Mouse (Mus musculus) mesoderm, embryonic 11.5 days (tissue): ENCODE data around the gene Ptpn6.
A peak's percentile ranks its signal among the peaks of the same experiment; 100 is the strongest.

Experiments
- DNase-seq: peaks from one replicate; pipeline ENCODE4 v3.0.0-alpha.2; 2012; ENCODE audit warnings: low read depth, low spot score

Ptpn6 gene

DNA sequence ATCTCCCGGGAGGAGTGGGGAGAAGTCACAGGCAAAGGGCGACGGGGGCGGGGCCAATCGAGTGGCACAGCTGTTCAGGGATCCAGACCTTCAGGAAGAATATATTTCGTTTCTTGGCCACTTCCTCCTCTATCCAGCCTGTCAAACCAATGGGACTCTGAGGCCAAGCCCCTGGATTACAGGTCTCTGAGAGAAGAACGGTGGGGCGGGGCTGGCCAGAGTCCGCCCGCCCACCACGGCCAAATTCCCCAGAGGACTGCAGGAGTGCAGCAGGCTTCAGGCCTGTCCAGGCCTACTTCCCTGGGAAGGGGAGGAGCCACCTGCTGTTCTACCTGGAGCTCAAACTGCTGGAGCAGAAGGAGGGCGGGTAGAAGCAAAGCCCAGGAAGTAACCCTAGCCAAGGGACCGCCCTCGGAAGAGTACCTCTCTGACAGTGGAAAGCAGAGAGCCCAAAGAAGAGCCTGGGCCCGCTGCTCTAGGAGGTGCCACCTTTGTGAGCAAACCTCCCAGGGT is at the start of gene Ptpn6:
Gene Ptpn6 (minus strand): TSS at position 204 of the 513 bp plus-strand sequence.
- peak; percentile 42 for DNase-seq

DNA sequence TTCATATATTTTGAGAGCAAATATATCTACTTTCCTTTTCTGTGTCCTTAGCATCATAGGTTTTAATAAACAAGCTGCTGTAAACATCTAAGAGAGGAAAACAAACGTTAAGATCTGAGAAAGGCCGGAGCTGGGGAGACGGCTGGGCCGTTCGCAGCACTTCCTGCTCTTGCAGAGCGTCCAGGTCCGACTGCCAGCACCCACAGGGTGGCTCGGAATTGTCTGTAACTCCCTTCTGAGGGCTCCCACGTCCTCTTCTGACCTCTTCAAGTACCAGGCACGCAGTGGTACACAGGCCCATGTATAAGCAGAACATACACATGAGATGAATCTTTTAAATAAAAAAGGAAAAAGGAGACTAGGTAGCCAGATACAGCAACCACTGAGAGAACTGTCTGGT is 49.2 kb upstream of the Ptpn6 start:
- no peak for DNase-seq

DNA sequence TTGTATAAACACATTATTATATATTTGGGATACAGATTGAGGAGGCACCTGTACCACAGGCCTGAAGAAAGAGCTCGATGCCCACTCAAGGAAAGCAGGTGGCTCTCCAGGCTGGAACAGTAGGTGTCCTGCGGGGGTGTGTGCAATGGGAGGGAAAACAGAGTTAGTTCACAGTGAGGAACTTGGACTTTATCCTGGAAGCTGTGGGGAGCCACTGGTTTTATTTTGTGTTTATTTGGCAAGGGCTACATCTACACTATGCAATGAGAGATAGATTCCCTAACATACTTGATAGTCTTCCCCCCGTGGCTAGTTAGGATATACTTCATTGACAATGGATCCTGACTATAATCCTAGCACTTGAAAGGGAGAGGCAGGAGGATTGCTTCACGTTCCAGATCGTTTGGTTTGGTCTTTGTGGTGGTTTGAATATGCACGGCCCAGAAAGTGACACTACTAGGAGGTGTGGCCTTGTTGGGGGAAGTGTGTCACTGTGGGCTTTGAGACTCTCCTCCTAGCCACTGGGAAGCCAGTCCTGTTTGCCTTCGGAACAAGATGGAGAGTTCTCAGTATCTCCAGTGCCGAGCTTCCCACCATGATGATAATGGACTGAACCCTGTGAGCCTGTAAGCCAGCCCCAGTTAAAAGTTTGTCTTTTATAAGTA is 48.4 kb upstream of the Ptpn6 start:
- no peak for DNase-seq

DNA sequence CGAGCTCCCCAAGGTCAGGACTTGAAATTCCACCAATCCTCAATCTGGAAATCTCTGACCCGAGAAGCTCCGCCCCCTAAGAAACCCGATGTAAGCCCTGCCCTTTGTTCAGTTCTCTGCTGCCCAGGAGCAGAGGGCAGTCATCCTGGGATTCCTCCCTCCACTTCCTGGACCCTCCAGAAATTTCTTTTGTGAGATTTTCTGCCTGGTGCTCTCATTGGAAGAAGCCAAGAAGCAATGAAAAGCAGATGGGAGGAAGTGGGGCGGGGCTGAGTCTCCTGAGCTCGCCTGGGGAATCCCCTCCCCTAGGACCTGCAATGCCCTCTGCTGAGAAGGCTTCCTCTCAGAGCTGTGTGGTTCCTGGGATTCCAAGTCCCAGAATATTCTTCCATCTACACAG is 43.9 kb upstream of the Ptpn6 start:
- DNase-seq: peak; percentile 48

DNA sequence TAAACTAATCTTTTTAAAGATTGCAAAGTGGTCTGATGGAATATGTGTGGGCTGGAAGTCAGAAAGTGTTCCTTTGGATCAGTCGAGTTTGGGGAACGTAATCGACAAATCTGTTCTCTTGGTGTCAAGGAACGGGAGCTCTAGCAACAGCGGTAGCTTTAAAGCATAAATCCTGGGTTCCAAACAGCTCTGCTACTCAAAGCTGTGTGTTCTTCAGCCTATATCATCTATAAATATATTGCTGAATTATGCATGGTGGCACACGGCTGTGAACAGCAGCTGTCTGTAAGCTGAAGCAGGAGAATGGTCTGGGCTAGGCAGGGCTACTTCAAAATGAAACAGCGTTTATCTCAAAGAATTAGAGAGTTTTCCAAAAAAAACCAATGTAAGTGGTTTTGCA is 42.4 kb upstream of the Ptpn6 start:
- no peak for DNase-seq

DNA sequence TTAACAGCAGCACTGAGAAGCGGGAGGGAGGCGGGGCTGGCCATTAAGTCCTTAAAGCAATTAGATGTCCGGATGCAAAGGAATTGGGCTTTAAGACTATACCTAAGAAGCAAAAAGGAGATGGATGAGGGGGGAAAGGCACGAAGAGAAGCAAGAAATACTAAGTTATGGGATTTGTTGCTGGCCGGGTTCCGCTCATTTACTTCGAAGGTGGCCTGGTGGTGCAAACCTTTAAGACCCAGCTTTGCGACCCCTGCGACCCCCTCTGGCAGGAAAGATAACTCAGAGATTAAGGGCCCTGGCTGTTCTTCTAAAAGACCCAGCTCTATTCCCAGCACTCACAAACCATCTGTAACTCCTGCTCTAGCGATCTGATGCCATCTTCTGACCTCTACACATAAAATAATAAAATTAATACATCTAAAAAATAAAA is 41.5 kb upstream of the Ptpn6 start:
- DNase-seq: no peak

DNA sequence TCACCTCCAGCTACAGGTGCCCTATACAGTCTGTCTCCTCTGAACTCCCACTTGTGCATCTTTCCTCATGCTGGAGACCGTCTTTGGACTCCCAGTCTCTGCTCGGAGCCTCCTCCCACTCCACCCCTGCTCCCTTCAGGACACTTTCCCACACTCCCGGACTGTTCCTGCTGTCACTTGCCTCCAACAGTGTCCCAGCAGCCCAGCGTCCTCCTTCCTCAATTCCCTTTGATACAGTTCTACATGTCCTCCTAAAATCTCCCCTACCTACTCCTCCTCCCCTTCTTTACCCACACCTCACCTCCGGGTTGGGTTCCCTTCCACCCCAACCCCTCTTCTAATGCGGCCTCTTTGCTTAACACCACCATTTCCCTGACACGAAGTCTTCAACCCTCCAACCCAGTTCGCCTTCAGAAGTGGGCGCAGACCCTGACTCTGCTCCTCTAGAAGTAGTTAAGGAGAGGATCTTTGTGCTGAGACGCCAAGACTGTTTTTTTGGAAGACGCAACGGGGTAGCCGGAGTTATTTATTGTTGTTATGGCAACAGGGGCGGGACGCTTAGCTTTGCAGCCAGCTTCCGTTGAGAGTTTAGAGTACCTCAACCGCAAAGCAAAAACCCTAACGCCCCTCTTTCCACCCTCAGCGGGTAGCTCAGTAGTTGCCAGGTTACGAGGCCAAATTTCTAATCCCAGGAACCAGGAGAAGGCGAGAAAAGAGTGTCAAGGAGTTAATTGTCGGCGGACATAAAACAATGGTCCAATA is 40.9 kb upstream of the Ptpn6 start, which contains the start of gene Lrrc23:
Gene Lrrc23 (minus strand): TSS at position 506 of the 762 bp plus-strand sequence.
- DNase-seq: peak; percentile 73

DNA sequence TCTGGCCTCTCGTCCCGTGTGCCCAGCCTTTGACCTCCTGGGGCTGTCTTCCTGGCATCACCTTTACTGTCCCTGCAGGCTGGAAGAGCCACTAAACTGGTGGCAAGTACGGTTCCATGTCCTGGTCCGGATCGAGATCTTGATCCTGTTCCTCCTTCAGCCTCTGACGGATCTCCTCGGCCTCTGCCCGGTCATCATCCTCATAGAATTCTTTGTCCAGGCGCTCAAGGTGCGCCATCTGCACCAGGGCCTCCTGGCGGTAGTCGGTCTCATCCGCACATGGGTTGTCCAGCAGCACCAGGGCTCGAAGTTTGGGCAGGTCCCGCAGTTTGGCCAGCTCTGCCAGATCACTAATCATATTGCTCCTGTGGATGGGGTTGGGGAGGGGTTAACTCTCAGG is 32.0 kb upstream of the Ptpn6 start:
- DNase-seq: no peak

DNA sequence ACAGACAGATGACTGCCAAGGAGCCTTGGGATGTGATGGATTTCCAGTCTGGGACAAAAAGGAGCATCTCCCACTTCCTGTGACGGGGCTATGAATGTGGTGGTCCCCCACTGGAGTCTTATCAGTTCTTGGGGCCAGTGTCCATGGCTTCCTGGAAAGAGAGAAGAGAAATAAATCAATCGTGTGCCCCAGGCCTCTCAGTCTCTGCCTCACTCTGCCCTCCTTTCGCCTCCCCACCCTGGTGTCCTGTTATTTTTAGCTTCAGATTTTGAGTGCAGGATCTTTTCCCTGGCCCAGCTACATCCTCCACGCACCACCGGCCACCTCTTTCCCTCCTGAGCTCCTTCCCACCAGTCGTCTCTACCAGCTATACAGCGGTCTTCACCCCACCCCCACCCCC is 31.5 kb upstream of the Ptpn6 start:
- DNase-seq: no peak

DNA sequence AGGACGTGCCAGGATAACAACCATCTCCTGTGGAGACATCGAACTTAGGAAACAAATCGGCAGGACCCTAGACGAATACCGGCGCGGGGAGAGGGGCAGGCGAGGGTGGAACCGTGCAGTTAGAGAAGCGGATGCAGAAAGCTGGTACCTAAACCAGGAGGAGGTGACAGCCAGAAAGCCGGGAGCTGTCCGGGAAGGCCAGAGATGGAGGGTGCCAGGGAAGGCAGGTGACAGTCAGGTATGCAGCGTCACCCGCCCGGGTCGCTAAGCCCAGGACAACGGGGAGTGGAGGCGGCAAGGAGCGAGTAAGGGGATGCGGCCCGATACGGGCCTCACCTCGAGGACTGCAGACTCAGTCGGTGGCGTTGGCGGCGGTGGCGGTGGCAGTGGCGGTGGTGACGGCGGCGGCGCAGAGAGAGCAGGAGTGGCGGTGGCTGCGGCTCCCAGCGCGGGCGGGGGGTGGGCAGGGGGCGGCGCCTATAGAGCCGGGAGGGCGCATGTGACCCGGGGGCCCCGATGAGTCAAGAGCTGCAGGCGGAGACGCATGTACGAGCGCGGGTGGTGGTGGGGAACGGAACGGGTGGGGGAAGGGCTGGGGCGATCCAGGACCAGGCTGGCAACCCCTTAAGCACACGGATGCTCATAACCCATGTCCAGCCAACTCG is 30.7 kb upstream of the Ptpn6 start, which contains the start of gene Eno2:
Gene Eno2 (minus strand): TSS at position 573 of the 665 bp plus-strand sequence.
- no peak for DNase-seq

DNA sequence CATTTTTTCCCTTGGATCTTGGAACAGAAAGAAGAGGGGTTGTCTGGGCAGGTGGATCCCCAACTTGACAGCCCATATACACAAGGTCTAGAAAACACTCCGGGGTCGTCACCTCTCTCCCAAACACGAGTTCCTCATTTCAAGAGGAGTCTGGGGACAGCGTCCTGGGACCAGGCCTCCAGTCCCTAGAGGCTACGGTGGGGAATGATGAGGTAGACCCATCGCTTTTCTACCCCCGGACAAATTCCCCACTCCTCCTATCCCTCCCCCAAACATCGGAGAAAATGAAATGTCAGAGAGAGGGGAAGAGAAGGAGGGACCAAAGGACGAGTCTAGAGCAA is 30.2 kb upstream of the Ptpn6 start:
- DNase-seq: no peak

DNA sequence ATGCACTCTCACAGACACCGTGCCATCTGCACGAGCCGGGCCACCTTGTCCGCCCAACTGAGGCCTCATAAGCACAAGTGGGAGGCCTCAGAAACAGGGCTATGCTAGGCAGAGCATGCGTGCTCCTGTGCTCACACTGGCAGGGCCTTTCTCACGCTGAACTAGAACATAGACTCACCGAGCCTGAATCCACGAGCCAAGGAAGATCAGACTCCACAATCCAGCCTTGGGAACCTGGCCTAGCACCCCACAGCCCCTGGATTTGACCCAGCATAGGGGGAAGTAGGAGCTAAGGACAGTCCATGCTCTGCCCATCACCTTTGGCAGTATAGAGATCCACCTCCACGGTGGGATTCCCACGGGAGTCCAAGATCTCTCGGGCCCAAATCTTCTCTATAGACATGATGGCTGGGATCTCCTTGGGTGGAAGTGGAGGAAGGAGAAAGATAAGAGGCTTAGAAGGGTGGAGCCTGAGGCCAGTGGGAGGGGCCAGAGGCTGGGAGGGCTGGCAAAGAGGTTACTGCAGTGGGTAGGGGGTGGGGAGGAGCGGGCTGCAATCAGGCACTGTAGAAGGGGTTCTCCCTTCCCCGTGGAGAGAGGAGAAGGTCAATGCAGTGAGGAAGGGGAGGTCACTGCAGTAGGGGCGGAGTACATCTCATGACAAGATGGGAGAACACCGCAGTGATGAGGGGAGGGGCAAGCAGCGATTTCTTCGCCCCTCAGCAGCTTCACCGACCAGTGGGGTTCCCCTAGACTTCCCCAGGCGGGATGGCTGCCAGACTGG is 29.6 kb upstream of the Ptpn6 start:
- no peak for DNase-seq

DNA sequence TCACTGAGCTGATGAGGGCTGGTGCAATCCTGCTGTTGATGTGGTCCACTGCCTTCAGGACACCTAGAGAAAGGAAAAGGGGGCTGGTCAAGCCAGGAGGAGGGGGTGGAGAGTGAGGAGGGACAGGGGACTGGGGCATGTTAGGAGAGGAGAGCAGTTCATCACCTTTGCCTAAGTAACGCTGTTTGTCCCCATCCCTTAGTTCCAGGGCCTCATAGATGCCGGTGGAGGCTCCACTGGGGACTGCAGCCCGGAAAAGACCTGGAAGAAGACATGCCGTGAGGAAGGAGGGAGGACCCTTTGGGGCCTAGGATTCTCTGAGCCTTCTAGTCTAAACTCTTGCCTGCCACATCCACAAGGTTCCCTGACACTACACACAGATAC is 29.0 kb upstream of the Ptpn6 start:
- no peak for DNase-seq

DNA sequence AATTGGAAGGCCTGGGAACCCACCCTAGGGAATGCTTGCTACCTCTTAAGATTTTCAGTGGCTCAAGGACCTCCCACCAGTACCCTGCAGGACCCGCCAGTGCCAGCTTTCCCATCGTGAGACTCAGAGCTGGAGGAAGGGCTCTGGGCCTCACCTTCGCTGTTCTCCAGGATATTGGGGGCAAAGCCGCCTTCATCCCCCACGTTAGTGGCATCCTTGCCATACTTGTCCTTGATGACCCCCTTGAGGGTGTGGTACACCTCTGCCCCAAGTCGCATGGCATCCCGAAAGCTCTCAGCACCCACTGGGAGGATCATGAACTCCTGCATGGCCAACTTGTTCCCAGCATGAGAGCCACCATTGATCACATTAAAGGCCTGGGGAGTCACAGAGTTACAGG is 27.4 kb upstream of the Ptpn6 start:
- DNase-seq: no peak

DNA sequence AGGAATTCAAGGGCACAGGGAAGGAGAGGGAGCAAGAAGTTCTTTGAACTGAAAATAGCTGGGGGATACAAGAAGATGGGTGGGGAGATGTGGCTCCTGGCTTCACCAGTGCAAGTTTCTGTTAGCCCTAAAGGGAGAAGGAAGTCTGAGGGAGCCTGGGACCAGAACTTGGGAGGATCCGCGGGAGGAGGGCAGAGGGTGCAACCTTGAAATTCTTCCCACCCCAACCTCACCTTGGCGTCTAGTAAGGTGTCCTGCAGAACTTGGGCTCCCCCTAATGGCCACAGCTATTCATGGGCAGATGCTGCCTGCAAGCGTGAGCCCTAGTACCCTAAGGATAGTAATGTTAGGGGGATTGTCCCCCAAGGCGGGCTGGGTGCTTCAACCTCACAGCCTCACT is 20.7 kb upstream of the Ptpn6 start:
- DNase-seq: peak; percentile 85

DNA sequence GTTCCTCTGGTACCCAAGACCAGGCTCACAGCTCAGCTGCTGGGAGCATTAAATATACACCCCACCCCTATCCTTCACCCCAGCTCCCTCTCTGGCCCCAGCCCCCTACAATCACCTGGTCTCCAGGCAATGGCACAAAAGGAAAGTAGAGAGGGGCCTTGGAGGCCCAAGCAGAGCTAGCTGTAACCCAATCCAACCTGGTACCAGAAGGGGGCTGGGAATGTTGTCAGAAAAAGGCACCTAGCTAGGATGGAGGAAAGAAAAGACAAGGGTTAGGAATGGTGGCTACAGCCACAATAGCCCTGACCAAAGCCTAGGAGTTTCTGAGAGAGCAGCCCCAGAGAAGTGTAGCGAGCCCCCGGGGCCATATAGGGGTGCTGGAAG is 20.3 kb upstream of the Ptpn6 start:
- no peak for DNase-seq

DNA sequence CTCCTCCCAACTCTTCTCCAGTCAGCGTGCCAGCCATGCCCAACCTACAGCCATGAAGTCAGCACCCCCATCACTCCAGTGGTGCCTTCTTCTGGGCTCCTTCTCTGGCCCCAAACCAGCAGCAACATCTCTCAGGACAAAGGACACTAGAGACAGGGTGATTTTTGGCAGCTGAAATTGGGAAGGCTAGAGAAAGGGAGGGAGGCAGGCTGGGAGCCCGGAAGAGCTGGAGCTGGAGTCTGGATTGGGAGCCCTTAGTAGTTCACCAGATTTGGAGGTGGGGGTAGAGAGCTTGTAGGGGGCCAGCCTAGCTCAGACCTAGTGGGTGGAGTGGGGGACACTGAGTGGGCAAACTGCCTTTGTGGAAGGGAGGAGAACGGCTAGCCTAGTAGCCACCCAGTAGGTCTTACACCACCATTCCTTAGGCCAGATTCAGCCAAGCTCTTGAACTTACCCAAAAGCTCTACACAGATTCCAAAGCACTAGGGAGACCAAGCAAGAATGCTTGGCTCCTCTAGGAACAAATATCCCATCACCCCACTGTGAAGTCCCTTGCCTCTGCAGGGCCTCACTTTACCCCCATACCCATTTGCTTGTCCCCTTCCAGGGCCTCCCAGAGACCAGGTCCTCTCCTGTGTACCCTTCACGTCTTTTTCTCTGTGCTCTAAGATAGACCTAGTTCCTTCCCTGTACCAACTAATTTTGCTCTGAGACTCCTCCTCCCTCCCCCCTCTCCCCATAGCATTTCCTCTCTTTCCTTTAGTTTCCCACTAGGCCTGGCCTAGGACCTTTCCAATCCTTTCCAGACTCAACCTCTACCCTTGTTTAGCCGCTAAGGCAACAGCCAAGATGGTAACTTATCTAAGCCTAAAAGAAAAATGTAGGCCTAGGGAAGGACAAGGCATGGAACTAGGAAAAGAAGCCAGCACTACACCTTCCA is 19.7 kb upstream of the Ptpn6 start:
- DNase-seq: no peak

DNA sequence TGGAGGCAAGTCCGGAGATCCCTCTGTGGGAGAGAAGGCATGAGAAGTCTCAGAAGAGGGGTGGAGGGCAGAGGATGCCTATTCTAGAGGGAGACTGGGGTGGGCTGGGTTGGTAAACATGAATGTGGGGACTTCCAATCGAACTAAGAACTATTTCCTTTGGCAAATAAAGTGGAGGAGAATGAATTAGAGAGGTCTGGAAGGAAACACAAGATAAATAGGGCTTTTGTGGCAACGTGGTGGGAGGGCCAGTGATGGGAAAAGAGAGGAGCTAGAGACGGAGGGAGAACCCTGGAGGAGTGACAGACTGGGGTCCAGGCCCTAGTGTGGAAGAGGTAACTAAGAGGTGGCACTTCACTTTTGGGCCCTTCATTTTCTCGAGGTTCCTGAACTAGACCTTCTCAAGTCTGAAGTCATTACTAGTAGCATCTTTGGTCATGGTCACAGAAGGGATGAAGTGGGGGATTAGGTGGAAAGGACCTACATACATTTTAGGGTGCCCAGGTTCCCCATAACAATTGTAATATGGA is 18.9 kb upstream of the Ptpn6 start:
- no peak for DNase-seq

DNA sequence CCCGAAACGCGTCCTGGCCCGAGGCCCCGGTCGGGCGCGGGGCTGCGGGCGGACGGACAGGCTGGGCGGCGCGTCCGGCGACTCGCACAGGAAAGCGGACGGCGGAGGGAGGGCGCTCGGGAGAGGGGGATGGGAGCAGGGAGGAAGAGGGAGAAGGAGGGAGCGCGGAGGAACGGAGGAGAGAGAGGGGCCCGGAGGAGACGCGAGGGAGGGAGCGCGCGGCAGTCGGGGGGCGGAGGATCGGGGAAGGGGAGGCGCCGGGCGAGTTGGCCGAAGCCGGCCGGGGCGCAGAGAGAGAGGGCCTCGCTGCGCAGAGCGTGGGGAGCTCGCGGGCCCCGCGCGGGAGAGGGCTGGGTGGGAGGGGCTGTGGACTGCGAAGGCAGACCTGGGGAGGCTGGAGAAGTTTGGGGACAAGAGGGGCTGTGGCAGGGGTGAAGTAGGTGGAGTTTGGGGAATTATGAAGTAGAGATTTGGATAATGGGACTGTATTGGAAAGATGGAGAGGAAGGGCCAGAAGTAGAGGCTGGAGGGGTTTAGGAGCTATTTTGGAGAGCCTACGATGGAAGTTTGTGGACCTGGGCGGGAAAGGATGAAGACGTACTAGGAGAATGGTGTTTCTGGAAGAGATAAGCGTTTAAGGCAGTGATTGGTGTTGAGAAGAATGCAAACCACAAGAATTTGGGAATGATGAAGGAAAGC is 18.3 kb upstream of the Ptpn6 start:
- DNase-seq: peak; percentile 82
